Mouse (Mus musculus) intestine, postnatal 0 days (tissue): ENCODE measurements at regions not wholly inside any gene's neighbourhood (a gene's known extent, or its start where the extent isn't known, plus 50 kb on each side); places are given as distances from the start of the nearest gene placed in this dataset.

ENCODE experiments used
- ATAC-seq: fragments of 200-750 bp; cut with Nextera tagmentation; 2 replicates; pipeline ENCODE4 v1.8.0; 2017; ENCODE audit warnings: mild to moderate bottlenecking, moderate TSS enrichment, moderate library complexity
- H3K27ac ChIP-seq: fragments of 300-500 bp; sonication (generic); 2 replicates; pipeline ENCODE4 v1.5.1; 2014; ENCODE audit warnings: mild to moderate bottlenecking, low read depth, low read length, moderate library complexity
- H3K27me3 ChIP-seq: fragments of 300-500 bp; sonication (generic); replicated peaks from 2 replicates; pipeline ENCODE4 v1.6.1; 2014; ENCODE audit warnings: low read length, mixed read lengths; ENCODE audit not compliant: control insufficient read depth, insufficient read depth
- H3K36me3 ChIP-seq: fragments of 300-500 bp; sonication (generic); 2 replicates; pipeline ENCODE4 v1.6.1; 2014; ENCODE audit warnings: mild to moderate bottlenecking, moderate library complexity; ENCODE audit not compliant: control insufficient read depth, insufficient read depth
- H3K4me1 ChIP-seq: fragments of 300-500 bp; sonication (generic); replicated peaks from 2 replicates; pipeline ENCODE4 v1.6.1; 2014; ENCODE audit warnings: antibody characterized with exemption, low read length, mixed read lengths; ENCODE audit not compliant: control insufficient read depth, insufficient read depth
- H3K4me2 ChIP-seq: fragments of 300-500 bp; sonication (generic); replicated peaks from 2 replicates; pipeline ENCODE4 v1.6.1; 2014; ENCODE audit warnings: low read depth, mild to moderate bottlenecking, moderate library complexity
- H3K4me3 ChIP-seq: fragments of 300-500 bp; sonication (generic); 2 replicates; pipeline ENCODE4 v1.5.1; 2014; ENCODE audit warnings: low read depth, low read length
- H3K9ac ChIP-seq: fragments of 300-500 bp; sonication (generic); 2 replicates; pipeline ENCODE4 v1.6.1; 2014; ENCODE audit warnings: mild to moderate bottlenecking, low read depth, low read length
- H3K9me3 ChIP-seq: fragments of 300-500 bp; sonication (generic); 2 replicates; pipeline ENCODE4 v1.6.1; 2016; ENCODE audit warnings: mixed run types; ENCODE audit not compliant: control insufficient read depth
- CTCF ChIP-seq: sonication (generic); IDR thresholded peaks from 2 replicates; pipeline ENCODE4 v1.5.1; 2016; ENCODE audit warnings: low read depth, mild to moderate bottlenecking, control low read depth, antibody characterized with exemption, moderate library complexity
- WGBS: fragments of 180-500 bp; shearing (Covaris S2); extraction: QIAGEN DNeasy Blood & Tissue Kit; methylation state at CpG from one replicate; pipeline ENCODE4 v1.1.7; 2014; 5-methylcytosine and 5-hydroxymethylcytosine counted together

- Histone ChIP-seq H3K36me3 (no peaks in the 10 kb centered on the region), H3K4me2 (no peak overlapping the region), H3K4me3 (no peak overlapping the region), H3K27ac (no peak overlapping the region), H3K4me1 (no peaks in the 10 kb centered on the region), H3K9me3 (no peaks in the 10 kb centered on the region), H3K9ac (no peak overlapping the region), H3K27me3 (no peaks in the 10 kb centered on the region; the same call in 1 of the 2 replicates)
- WGBS = 87% methylated on average over 7 of the region's 7 CpGs
- no peak for TF ChIP-seq CTCF
- ATAC-seq = no peak
These were observed 97.8 kb downstream of the Tmsb4x start for GRCm38 (mm10) chrX:167111059-167111871.

- ATAC-seq = no peak
- H3K4me3 ChIP-seq = no peak overlapping the region
- H3K27ac ChIP-seq = no peak overlapping the region
- no peak overlapping the region for H3K4me2 ChIP-seq
- no peak for TF ChIP-seq CTCF
- H3K36me3 ChIP-seq = no peaks in the 10 kb centered on the region
- WGBS = 79% methylated on average over 6 of the region's 6 CpGs
- no peaks in the 10 kb centered on the region for H3K4me1 ChIP-seq
- no peak overlapping the region for H3K9ac ChIP-seq
- no peaks in the 10 kb centered on the region for H3K9me3 ChIP-seq
- H3K27me3 ChIP-seq = no peaks in the 10 kb centered on the region; the same call in 1 of the 2 replicates
These were observed 100.8 kb downstream of the Tmsb4x start for GRCm38 (mm10) chrX:167108356-167108755.

GRCm38 (mm10) chrX:167107469-167107868, 101.6 kb downstream of the Tmsb4x start:
- WGBS = 68% methylated on average over 4 of the region's 4 CpGs
- Histone ChIP-seq H3K9me3 (no peaks in the 10 kb centered on the region), H3K4me1 (no peaks in the 10 kb centered on the region), H3K9ac (no peak overlapping the region), H3K4me2 (no peak overlapping the region), H3K4me3 (no peak overlapping the region), H3K27ac (no peak overlapping the region), H3K27me3 (no peaks in the 10 kb centered on the region; the same call in 1 of the 2 replicates), H3K36me3 (no peaks in the 10 kb centered on the region)
- no peak for ATAC-seq
- TF ChIP-seq CTCF = no peak

- Histone ChIP-seq H3K4me2 (no peak overlapping the region), H3K9ac (no peak overlapping the region), H3K36me3 (no peaks in the 10 kb centered on the region), H3K4me3 (no peak overlapping the region), H3K9me3 (no peaks in the 10 kb centered on the region), H3K27me3 (no peaks in the 10 kb centered on the region; the same call in 1 of the 2 replicates), H3K4me1 (no peaks in the 10 kb centered on the region), H3K27ac (no peak overlapping the region)
- no peak for ATAC-seq
- TF ChIP-seq CTCF = no peak
- WGBS = 77% methylated on average over 11 of the region's 11 CpGs
These were observed 103.1 kb downstream of the Tmsb4x start for GRCm38 (mm10) chrX:167105931-167106417.

- Histone ChIP-seq H3K4me3 (no peak overlapping the region), H3K4me1 (no peaks in the 10 kb centered on the region), H3K36me3 (no peaks in the 10 kb centered on the region), H3K27ac (no peak overlapping the region), H3K9ac (no peak overlapping the region), H3K9me3 (no peaks in the 10 kb centered on the region), H3K27me3 (no peaks in the 10 kb centered on the region; the same call in 1 of the 2 replicates), H3K4me2 (no peak overlapping the region)
- no peak for ATAC-seq
- TF ChIP-seq CTCF = no peak
- 89% methylated on average over 4 of the region's 4 CpGs for WGBS
These were observed 103.8 kb downstream of the Tmsb4x start for GRCm38 (mm10) chrX:167105354-167105753.

- Histone ChIP-seq H3K4me3 (no peak overlapping the region), H3K27ac (no peak overlapping the region), H3K9me3 (no peaks in the 10 kb centered on the region), H3K4me2 (no peak overlapping the region), H3K4me1 (no peaks in the 10 kb centered on the region), H3K9ac (no peak overlapping the region), H3K36me3 (no peaks in the 10 kb centered on the region), H3K27me3 (no peaks in the 10 kb centered on the region; the same call in 1 of the 2 replicates)
- 66% methylated on average over 4 of the region's 4 CpGs for WGBS
- ATAC-seq = no peak
- no peak for TF ChIP-seq CTCF
These were observed 104.9 kb downstream of the Tmsb4x start for GRCm38 (mm10) chrX:167104247-167104621.
